Mouse (Mus musculus) hindbrain, postnatal 0 days (tissue): ENCODE results near the gene Cfap298. TPM values are rescaled to one million over a fixed set of nuclear protein-coding genes. Genes with fewer than 3 reads are reported as not detected.

Experiments
- ATAC-seq: fragments of 200-750 bp; cut with Nextera tagmentation; 2 replicates; pipeline ENCODE4 v1.8.0; 2017; ENCODE audit warnings: mild to moderate bottlenecking, moderate TSS enrichment, moderate library complexity
- DNase-seq: peaks from one replicate; pipeline ENCODE4 v3.0.0-alpha.2; 2015; ENCODE audit warnings: low spot score
- H3K27ac ChIP-seq: fragments of 300-500 bp; sonication (generic); 2 replicates; pipeline ENCODE4 v1.5.1; 2014; ENCODE audit warnings: mild to moderate bottlenecking
- H3K27me3 ChIP-seq: fragments of 300-500 bp; sonication (generic); 2 replicates; pipeline ENCODE4 v1.6.1; 2014; ENCODE audit warnings: low read length, mixed read lengths; ENCODE audit not compliant: insufficient read depth
- H3K36me3 ChIP-seq: fragments of 300-500 bp; sonication (generic); 2 replicates; pipeline ENCODE4 v1.6.1; 2014; ENCODE audit warnings: low read length, mixed read lengths; ENCODE audit not compliant: insufficient read depth
- H3K4me1 ChIP-seq: fragments of 300-500 bp; sonication (generic); 2 replicates; pipeline ENCODE4 v1.6.1; 2014; ENCODE audit warnings: antibody characterized with exemption, low read length, mixed read lengths; ENCODE audit not compliant: insufficient read depth
- H3K4me2 ChIP-seq: fragments of 300-500 bp; sonication (generic); 2 replicates; pipeline ENCODE4 v1.6.1; 2014; ENCODE audit warnings: low read depth, mild to moderate bottlenecking, low read length, moderate library complexity, mixed read lengths
- H3K4me3 ChIP-seq: fragments of 300-500 bp; sonication (generic); 2 replicates; pipeline ENCODE4 v1.5.1; 2014; ENCODE audit warnings: low read length
- H3K9ac ChIP-seq: fragments of 300-500 bp; sonication (generic); replicated peaks from 2 replicates; pipeline ENCODE4 v1.6.1; 2014; ENCODE audit warnings: mild to moderate bottlenecking, low read length, moderate library complexity, mixed read lengths
- H3K9me3 ChIP-seq: fragments of 300-500 bp; sonication (generic); 2 replicates; pipeline ENCODE4 v1.6.1; 2016; ENCODE audit warnings: low read length, mixed read lengths
- CTCF ChIP-seq: IDR thresholded peaks from 2 replicates; pipeline ENCODE4 v1.5.1; 2016; ENCODE audit warnings: antibody characterized with exemption, control low read depth, low read depth
- WGBS: fragments of 180-500 bp; shearing (Covaris S2); extraction: QIAGEN DNeasy Blood & Tissue Kit; methylation state at CpG from one replicate; pipeline ENCODE4 v1.1.7; 2014; 5-methylcytosine and 5-hydroxymethylcytosine counted together
- polyA plus RNA-seq: library from polyadenylated mRNA; unstranded; fragments of >200 nt; fragmentation: Nextera tagmentation; extraction: Ambion mirVana; gene quantifications from 2 replicates; pipeline ENCODE4 v1.2.1, GENCODE M21; 2015
- total RNA-seq: library from RNA; depleted of rRNA; stranded (reverse); fragments of >200 nt; gene quantifications from 2 replicates; pipeline ENCODE4 v1.2.3, GENCODE M21; 2014; rRNA removed

Cfap298 gene
- 12.1 and 16.8 TPM in 2 replicates for total RNA-seq
- polyA plus RNA-seq, result 61.1 and 67.2 TPM in 2 replicates

DNA sequence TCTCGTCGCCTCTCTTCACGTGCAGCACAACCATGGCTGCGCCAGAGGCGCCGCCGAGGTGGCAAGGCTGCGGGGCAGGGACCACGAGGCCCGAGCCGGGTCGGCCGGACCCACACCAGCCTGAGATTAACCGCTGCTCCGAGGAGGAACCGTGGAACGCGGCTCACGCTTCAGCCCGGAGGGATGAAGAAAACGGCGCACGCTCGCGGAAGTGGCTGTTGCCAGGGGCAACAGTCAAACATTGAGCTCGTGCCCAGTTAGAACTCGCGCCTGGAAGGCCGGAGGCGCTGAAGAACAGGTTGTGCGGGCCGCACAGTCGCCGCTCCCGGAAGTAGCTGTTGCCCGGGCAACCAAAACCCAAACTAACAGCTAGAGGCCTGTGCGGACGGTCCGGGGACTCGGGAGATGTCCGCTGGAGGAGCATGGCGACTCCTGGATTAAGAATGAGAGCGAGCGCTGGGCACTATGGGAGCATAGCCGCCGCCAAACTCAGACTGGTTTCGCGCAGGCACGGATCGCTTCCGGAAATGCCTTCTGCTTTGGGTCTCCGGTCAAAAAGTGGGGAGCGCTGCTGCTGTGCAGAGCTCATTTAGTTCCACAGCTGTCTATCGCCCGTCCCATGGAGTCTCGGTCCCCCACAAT is at the start of gene Cfap298:
Gene Cfap298 (minus strand): TSS at position 428 of the 642 bp plus-strand sequence.
- Histone ChIP-seq H3K36me3 (peaks cover 8% of the 10 kb centered on the region; the same call in 1 of the 2 replicates), H3K9ac (peak within 1 kb of the TSS; percentile 75), H3K27ac (peak within 1 kb of the TSS; percentile 93), H3K27me3 (no peaks in the 10 kb centered on the region), H3K4me3 (peak within 1 kb of the TSS; percentile 84), H3K4me2 (peak within 1 kb of the TSS; percentile 79), H3K9me3 (no peaks in the 10 kb centered on the region), H3K4me1 (no peaks in the 10 kb centered on the region)
- 2% methylated on average over 56 of the region's 56 CpGs for WGBS
- peak; percentile 97 for ATAC-seq
- DNase-seq, result peak; percentile 99
- TF ChIP-seq CTCF, result 0 out of 2 replicates have a peak, but pooled peaks have one; percentile 8

DNA sequence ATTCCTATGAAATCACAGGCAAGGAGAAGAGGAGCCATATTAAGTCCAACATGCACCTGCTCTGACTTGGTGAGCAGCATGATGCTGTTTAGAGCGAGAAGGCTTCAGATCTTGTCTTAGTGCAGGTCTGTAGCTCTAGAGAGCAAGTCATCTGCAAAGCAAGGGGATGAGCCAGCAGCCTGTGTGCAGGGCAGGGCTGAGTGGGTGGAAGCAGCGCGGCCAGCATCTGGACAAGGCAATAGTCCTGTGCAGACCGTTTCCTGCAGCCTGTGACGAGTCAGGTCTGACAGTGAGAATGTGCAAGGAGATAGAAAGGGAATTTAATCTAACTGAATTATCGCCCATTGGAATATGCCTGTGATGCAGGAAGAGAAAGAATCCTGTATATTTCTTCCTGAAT is 36.1 kb upstream of the Cfap298 start:
- no peak overlapping the region for H3K27ac ChIP-seq
- peaks cover 48% of the 10 kb centered on the region for H3K36me3 ChIP-seq
- no peak overlapping the region for H3K9ac ChIP-seq
- no peaks in the 10 kb centered on the region for H3K4me1 ChIP-seq
- no peaks in the 10 kb centered on the region for H3K9me3 ChIP-seq
- no peak overlapping the region for H3K4me2 ChIP-seq
- H3K27me3 ChIP-seq, result no peaks in the 10 kb centered on the region
- TF ChIP-seq CTCF, result no peak
- DNase-seq, result no peak
- no peak for ATAC-seq
- WGBS, result 91% methylated on average over 6 of the region's 6 CpGs
- H3K4me3 ChIP-seq, result no peak overlapping the region

DNA sequence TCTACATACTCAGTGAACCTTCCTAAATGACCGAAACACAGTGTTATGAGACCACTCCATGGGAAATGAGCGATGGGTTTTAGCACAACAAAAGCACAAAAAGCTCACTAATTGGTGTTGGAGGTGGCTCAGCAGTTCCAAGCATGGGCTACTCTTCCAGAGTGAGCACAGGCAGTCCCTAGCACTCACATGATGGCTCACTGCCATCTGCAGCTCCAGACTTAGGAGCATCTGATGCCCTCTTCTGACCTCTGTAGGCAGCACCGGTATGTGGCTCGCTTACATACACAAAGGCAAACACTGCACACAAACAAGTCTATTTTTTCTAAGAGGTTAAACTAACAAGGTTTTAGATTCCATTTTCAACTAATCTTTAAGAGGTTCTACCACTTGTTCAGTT is 31.3 kb upstream of the Cfap298 start:
- H3K9me3 ChIP-seq, result no peaks in the 10 kb centered on the region
- no peak for DNase-seq
- H3K27ac ChIP-seq, result no peak overlapping the region
- no peak overlapping the region for H3K9ac ChIP-seq
- ATAC-seq, result no peak
- no peaks in the 10 kb centered on the region for H3K27me3 ChIP-seq
- H3K36me3 ChIP-seq, result peaks cover 44% of the 10 kb centered on the region
- H3K4me2 ChIP-seq, result no peak overlapping the region
- WGBS, result 85% methylated on average over 4 of the region's 4 CpGs
- no peaks in the 10 kb centered on the region for H3K4me1 ChIP-seq
- TF ChIP-seq CTCF, result no peak
- H3K4me3 ChIP-seq, result no peak overlapping the region

DNA sequence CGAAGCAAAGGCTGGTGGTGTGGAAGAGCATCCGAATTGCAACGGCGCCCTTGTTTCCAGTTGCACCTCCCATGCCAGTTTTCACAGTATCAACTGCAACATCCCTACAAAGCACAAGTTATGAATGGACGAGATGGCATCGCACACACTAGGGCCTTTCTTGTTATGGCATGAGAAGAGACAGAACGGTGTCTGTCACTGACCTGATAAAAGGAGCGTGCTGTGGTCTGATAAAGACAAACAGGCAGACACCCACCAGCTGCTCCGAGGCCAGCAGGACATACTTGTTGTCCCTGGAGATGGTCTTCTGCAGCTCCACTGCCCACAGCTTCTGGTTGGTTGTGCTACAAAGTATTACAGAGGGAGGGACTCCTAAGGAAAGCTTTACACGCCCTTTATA is 29.4 kb upstream of the Cfap298 start:
- Histone ChIP-seq H3K27ac (no peak overlapping the region), H3K27me3 (no peaks in the 10 kb centered on the region), H3K9ac (no peak overlapping the region), H3K9me3 (no peaks in the 10 kb centered on the region), H3K4me3 (no peak overlapping the region), H3K4me2 (no peak overlapping the region), H3K4me1 (no peaks in the 10 kb centered on the region), H3K36me3 (peaks cover 40% of the 10 kb centered on the region)
- DNase-seq (no peak), ATAC-seq (no peak)
- no peak for TF ChIP-seq CTCF
- WGBS, result 94% methylated on average over 10 of the region's 10 CpGs

DNA sequence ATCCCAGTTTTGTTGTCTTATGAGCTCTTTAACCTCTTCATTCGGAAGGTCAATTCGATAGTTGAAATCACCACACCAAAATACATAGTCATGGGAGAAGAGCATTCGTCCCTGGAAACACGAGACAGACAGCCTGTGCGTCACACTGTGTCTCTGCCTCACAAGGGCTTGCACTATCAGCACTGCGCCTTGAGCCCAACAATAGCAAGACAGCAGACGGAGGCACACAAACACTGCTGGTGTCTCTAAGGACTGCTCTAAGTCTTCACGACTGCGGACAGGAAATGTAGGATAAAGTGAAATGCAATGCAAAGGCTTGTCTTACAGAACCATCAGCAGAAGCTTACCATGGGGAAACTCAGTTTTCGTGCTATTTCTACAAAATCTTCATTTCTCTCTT is 29.0 kb upstream of the Cfap298 start:
- peaks cover 37% of the 10 kb centered on the region for H3K36me3 ChIP-seq

DNA sequence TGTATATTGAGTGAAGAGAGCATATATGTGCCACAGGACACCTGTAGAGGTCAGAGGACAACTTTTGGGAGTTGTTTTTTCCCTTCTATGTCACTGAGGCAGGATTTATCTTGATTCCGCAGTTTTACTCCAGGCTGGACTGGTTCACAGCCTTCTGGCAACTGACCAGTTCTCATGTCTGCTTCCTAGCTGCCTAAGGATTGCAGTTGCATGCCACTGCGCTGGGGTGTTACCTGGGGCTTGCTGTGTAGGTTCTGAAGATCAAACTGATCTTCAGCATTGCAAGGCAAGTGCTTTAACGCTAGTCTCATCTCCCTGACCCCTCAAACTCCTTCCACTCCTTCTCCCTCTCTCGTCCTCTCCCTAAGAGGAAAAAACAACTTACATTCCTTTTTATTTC is 28.3 kb upstream of the Cfap298 start:
- 98% methylated on average over 4 of the region's 4 CpGs for WGBS
- H3K36me3 ChIP-seq, result peaks cover 34% of the 10 kb centered on the region
- no peak for TF ChIP-seq CTCF

More for the DNA sequence above, 29.0 kb upstream of the Cfap298 start:
- Histone ChIP-seq H3K4me1 (no peaks in the 10 kb centered on the region), H3K4me2 (no peak overlapping the region), H3K4me3 (no peak overlapping the region), H3K9me3 (no peaks in the 10 kb centered on the region), H3K27ac (no peak overlapping the region), H3K9ac (no peak overlapping the region), H3K27me3 (no peaks in the 10 kb centered on the region)
- WGBS, result 90% methylated on average over 10 of the region's 10 CpGs
- TF ChIP-seq CTCF, result no peak
- DNase-seq, result no peak
- no peak for ATAC-seq

More for the DNA sequence above, 28.3 kb upstream of the Cfap298 start:
- DNase-seq (no peak), ATAC-seq (no peak)
- no peak overlapping the region for H3K9ac ChIP-seq
- H3K4me3 ChIP-seq, result no peak overlapping the region
- H3K9me3 ChIP-seq, result no peaks in the 10 kb centered on the region
- no peaks in the 10 kb centered on the region for H3K27me3 ChIP-seq
- H3K4me1 ChIP-seq, result no peaks in the 10 kb centered on the region
- H3K4me2 ChIP-seq, result no peak overlapping the region
- H3K27ac ChIP-seq, result no peak overlapping the region
